In the genomic region with DNA sequence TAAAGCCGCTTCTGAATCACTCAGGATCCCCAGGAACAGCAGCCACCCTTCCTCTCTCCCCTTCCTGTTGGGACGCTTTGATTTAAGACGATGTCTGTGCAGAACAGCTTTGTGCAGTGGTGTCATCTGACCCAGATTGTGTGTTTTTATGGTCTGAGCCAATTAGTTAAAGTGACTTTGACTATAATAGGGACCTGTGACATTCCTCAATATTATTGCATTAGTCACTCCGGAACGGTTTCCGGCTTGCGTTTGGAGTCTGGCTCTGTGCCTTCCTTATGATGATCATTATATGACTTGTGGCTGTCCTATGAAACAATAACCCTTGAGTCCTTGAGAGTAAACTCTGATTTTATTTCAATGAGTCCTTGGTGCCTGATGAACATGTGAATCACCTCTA, we compare ENCODE assay signal across 26 mouse cellular contexts.
DNase-seq lines count a peak whose midpoint lies in the region; ATAC-seq and TF ChIP-seq lines count a peak whose summit lies in the region.
"Had no signal": no experiment of that assay in that cellular context is flagged by ENCODE, and none has a peak within 500 bp of the region (broad histone marks: within the 10 kb centered on the region; RNA-seq: fewer than 3 reads in every experiment).

No protein-coding gene starts in this region.

- ATAC-seq in hindbrain, postnatal 0 days = no peak
- no peak for ATAC-seq in hindbrain, embryonic 14.5 days (ENCODE audit: low FRiP score)
- no peak for ATAC-seq in erythroid progenitor cell, adult 5-6 weeks (replicated peaks; ENCODE audit: low FRiP score, poor library complexity, severe bottlenecking)

- H3K36me3 ChIP-seq in hindbrain, postnatal 0 days (ENCODE audit: insufficient read depth, low read length) = no peaks in the 10 kb centered on the region
- no peaks in the 10 kb centered on the region for H3K36me3 ChIP-seq in hindbrain, embryonic 14.5 days (replicated peaks; ENCODE audit: control insufficient read depth, insufficient read depth)
- H3K36me3 ChIP-seq: embryonic facial prominence, embryonic 10.5 days; forebrain, embryonic 12.5 days; heart, embryonic 13.5 days; hindbrain, embryonic 12.5 days; limb, embryonic 10.5 days; liver, embryonic 15.5 days; lung, embryonic 15.5 days; neural tube, embryonic 13.5 days had no signal

- no peak overlapping the region for H3K4me3 ChIP-seq in hindbrain, postnatal 0 days (ENCODE audit: low read length)
- H3K4me3 ChIP-seq in hindbrain, embryonic 14.5 days (replicated peaks; ENCODE audit: low read length) = no peak overlapping the region
- H3K4me3 ChIP-seq in embryonic fibroblast, embryonic 13.5 days (ENCODE audit: insufficient read depth, low read length) = no peak overlapping the region
- H3K4me3 ChIP-seq: embryonic facial prominence, embryonic 10.5 days; forebrain, embryonic 12.5 days; heart, embryonic 13.5 days; hindbrain, embryonic 12.5 days; limb, embryonic 10.5 days; liver, embryonic 15.5 days; lung, embryonic 15.5 days; megakaryocyte, embryonic 14.5 days; neural tube, embryonic 13.5 days had no signal

- H3K9me3 ChIP-seq in hindbrain, postnatal 0 days (ENCODE audit: low read length) = no peaks in the 10 kb centered on the region
- H3K9me3 ChIP-seq in hindbrain, embryonic 14.5 days (ENCODE audit: control insufficient read depth, low read length) = no peaks in the 10 kb centered on the region
- H3K9me3 ChIP-seq: embryonic facial prominence, embryonic 10.5 days; forebrain, embryonic 12.5 days; heart, embryonic 13.5 days; hindbrain, embryonic 12.5 days; limb, embryonic 10.5 days; liver, embryonic 15.5 days; lung, embryonic 15.5 days; megakaryocyte, embryonic 14.5 days; neural tube, embryonic 13.5 days had no signal

- WGBS in hindbrain, postnatal 0 days = 73% methylated on average over 7 of the region's 7 CpGs
- WGBS in hindbrain, embryonic 14.5 days = 88% methylated on average over 7 of the region's 7 CpGs

- no peak overlapping the region for H3K9ac ChIP-seq in hindbrain, postnatal 0 days (replicated peaks; ENCODE audit: low read length)
- H3K9ac ChIP-seq in hindbrain, embryonic 14.5 days = no peak overlapping the region
- H3K9ac ChIP-seq: forebrain, embryonic 12.5 days; heart, embryonic 13.5 days; hindbrain, embryonic 12.5 days; liver, embryonic 15.5 days; lung, embryonic 15.5 days; neural tube, embryonic 13.5 days had no signal

- no peak overlapping the region for H3K4me2 ChIP-seq in hindbrain, postnatal 0 days (ENCODE audit: low read depth, low read length)
- no peak overlapping the region for H3K4me2 ChIP-seq in hindbrain, embryonic 14.5 days (replicated peaks)
- H3K4me2 ChIP-seq: forebrain, embryonic 12.5 days; heart, embryonic 13.5 days; hindbrain, embryonic 12.5 days; liver, embryonic 15.5 days; lung, embryonic 15.5 days; neural tube, embryonic 13.5 days had no signal

- 0 out of 2 replicates have a peak overlapping the region, but pooled peaks have one; percentile 41 for H3K27ac ChIP-seq in hindbrain, postnatal 0 days
- no peak overlapping the region for H3K27ac ChIP-seq in hindbrain, embryonic 14.5 days
- 0 out of 2 replicates have a peak overlapping the region, but pooled peaks have one; percentile 0 for H3K27ac ChIP-seq in embryonic fibroblast, embryonic 13.5 days (ENCODE audit: insufficient read depth, low read length)
- H3K27ac ChIP-seq: embryonic facial prominence, embryonic 10.5 days; forebrain, embryonic 12.5 days; heart, embryonic 13.5 days; hindbrain, embryonic 12.5 days; limb, embryonic 10.5 days; liver, embryonic 15.5 days; lung, embryonic 15.5 days; neural tube, embryonic 13.5 days had no signal

- H3K27me3 ChIP-seq in hindbrain, postnatal 0 days (ENCODE audit: insufficient read depth, low read length) = no peaks in the 10 kb centered on the region
- H3K27me3 ChIP-seq in hindbrain, embryonic 14.5 days (ENCODE audit: control insufficient read depth, insufficient read depth, low read length) = no peaks in the 10 kb centered on the region
- H3K27me3 ChIP-seq: forebrain, embryonic 12.5 days; heart, embryonic 13.5 days; hindbrain, embryonic 12.5 days; liver, embryonic 15.5 days; lung, embryonic 15.5 days; megakaryocyte, embryonic 14.5 days; neural tube, embryonic 13.5 days had no signal

- TF ChIP-seq CTCF in hindbrain, postnatal 0 days (IDR thresholded peaks at IDR 0.05; ENCODE audit: low read depth) = no peak
- no peak for TF ChIP-seq CTCF in embryonic fibroblast, embryonic 13.5 days (IDR thresholded peaks at IDR 0.05; ENCODE audit: borderline replicate concordance, insufficient read depth, low read length)

- DNase-seq in hindbrain, postnatal 0 days (ENCODE audit: low spot score) = no peak
- DNase-seq in hindbrain, embryonic 14.5 days (ENCODE audit: low spot score) = no peak
- peak; percentile 48 for DNase-seq in retina, postnatal 1 day
- no peak for DNase-seq in retina, embryonic 14.5 days (ENCODE audit: low spot score)
- no peak for DNase-seq in natural killer cell, adult 2 months (ENCODE audit: low spot score in 2 of 2)
- no peak for DNase-seq in left cerebral cortex, adult 18-20 months (ENCODE audit: low spot score in 2 of 2)
- DNase-seq: cerebellum, adult 11-12 months; cerebellum, postnatal 10 days; heart, postnatal 14 days; liver; lung, postnatal 36 days; midbrain, embryonic 14.5 days; right cerebral cortex, adult 18-20 months; right cerebral cortex, postnatal 4 days; thymus, postnatal 14 days had no signal

- no peaks in the 10 kb centered on the region for H3K4me1 ChIP-seq in hindbrain, postnatal 0 days (ENCODE audit: insufficient read depth, low read length)
- 0 out of 2 replicates have a peak, but pooled peaks cover 4% of the 10 kb centered on the region for H3K4me1 ChIP-seq in hindbrain, embryonic 14.5 days (replicated peaks; ENCODE audit: control insufficient read depth, insufficient read depth, low read length)
- peaks cover 6% of the 10 kb centered on the region for H3K4me1 ChIP-seq in embryonic fibroblast, embryonic 13.5 days (ENCODE audit: control insufficient read depth, insufficient read depth, low read length)
- H3K4me1 ChIP-seq: heart, embryonic 13.5 days; liver, embryonic 15.5 days; lung, embryonic 15.5 days had no signal

- TF ChIP-seq POLR2A in embryonic fibroblast, embryonic 13.5 days (IDR thresholded peaks at IDR 0.05; ENCODE audit: low read depth, low read length) = no peak
